Mouse (Mus musculus) embryo, embryonic 10.5 days (tissue): ENCODE results near the gene Gm49661.

ENCODE experiments used
- DNase-seq: peaks from one replicate; pipeline ENCODE4 v3.0.0-alpha.2; 2015; ENCODE audit warnings: low spot score

Gm49661 gene

GRCm38 (mm10) chr8:84934860-84935259 lies 34.4 kb downstream of the Gm49661 start:
- DNase-seq: peak; percentile 91

- no peak for DNase-seq
Measured at GRCm38 (mm10) chr8:84933767-84934559, 35.3 kb downstream of the Gm49661 start.

GRCm38 (mm10) chr8:84930582-84930981 lies 38.7 kb downstream of the Gm49661 start:
- no peak for DNase-seq

- peak; percentile 89 for DNase-seq
Measured at GRCm38 (mm10) chr8:84928456-84929306, 40.6 kb downstream of the Gm49661 start.

- no peak for DNase-seq
Measured at GRCm38 (mm10) chr8:84927513-84927912, 41.7 kb downstream of the Gm49661 start.

- DNase-seq: no peak
Measured at GRCm38 (mm10) chr8:84925557-84925956, 43.7 kb downstream of the Gm49661 start.

- DNase-seq: no peak
Measured at GRCm38 (mm10) chr8:84921596-84921995, 47.6 kb downstream of the Gm49661 start.

GRCm38 (mm10) chr8:84918646-84919045 lies 50.6 kb downstream of the Gm49661 start:
- no peak for DNase-seq

- DNase-seq: no peak
Measured at GRCm38 (mm10) chr8:84917781-84918180, 51.5 kb downstream of the Gm49661 start.
